In the genomic region with DNA sequence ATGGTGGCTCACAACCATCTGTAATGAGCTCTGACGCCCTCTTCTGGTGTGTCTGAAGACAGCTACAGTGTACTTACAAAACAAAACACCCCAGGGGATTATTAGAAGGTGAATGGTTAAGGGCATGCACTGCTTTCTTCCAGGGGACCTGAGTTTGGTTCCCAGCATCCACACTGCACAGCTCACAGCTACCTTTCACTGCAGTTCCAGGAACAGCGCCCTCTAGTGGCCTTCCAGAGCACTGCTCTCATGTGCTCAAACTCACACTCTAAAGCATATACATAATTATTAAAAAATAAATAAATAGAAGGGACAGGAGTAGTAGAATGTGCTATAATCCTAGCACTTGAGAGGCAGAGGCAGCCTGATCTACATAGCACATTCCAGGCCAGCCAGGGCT, we compare ENCODE assay signal across 16 mouse cellular contexts. TPM values are rescaled to one million over a fixed set of nuclear protein-coding genes. Genes with fewer than 3 reads are reported as not detected.
A peak's percentile ranks its signal among the peaks of the same experiment; 100 is the strongest.
DNase-seq lines count a peak whose midpoint lies in the region; ATAC-seq and TF ChIP-seq lines count a peak whose summit lies in the region.
"Had no signal": no experiment of that assay in that cellular context is flagged by ENCODE, and none has a peak within 500 bp of the region (broad histone marks: within the 10 kb centered on the region; RNA-seq: fewer than 3 reads in every experiment).

No protein-coding gene starts in this region.

- no peaks in the 10 kb centered on the region for H3K27me3 ChIP-seq in hindbrain, postnatal 0 days (ENCODE audit: insufficient read depth, low read length)
- no peaks in the 10 kb centered on the region for H3K27me3 ChIP-seq in hindbrain, embryonic 14.5 days (ENCODE audit: control insufficient read depth, insufficient read depth, low read length)
- no peaks in the 10 kb centered on the region for H3K27me3 ChIP-seq in midbrain, postnatal 0 days (ENCODE audit: insufficient read depth, low read length)
- H3K27me3 ChIP-seq in midbrain, embryonic 10.5 days (ENCODE audit: low read depth, poor library complexity, severe bottlenecking) = no peaks in the 10 kb centered on the region
- no peaks in the 10 kb centered on the region for H3K27me3 ChIP-seq in MEL (ENCODE audit: control insufficient read depth in 1 of 2, insufficient read depth in 2 of 2, low read length in 2 of 2)
- H3K27me3 ChIP-seq: forebrain, embryonic 12.5 days; midbrain, embryonic 15.5 days; neural tube, embryonic 13.5 days had no signal

- H3K9ac ChIP-seq in hindbrain, postnatal 0 days (replicated peaks; ENCODE audit: low read length) = no peak overlapping the region
- H3K9ac ChIP-seq in hindbrain, embryonic 14.5 days = no peak overlapping the region
- no peak overlapping the region for H3K9ac ChIP-seq in midbrain, postnatal 0 days (replicated peaks; ENCODE audit: low read length, poor library complexity, severe bottlenecking)
- no peak overlapping the region for H3K9ac ChIP-seq in MEL (ENCODE audit: control insufficient read depth, low read depth, low read length, poor library complexity, severe bottlenecking)
- H3K9ac ChIP-seq: forebrain, embryonic 12.5 days; midbrain, embryonic 15.5 days; neural tube, embryonic 13.5 days had no signal

- H3K36me3 ChIP-seq in hindbrain, postnatal 0 days (ENCODE audit: insufficient read depth, low read length) = no peaks in the 10 kb centered on the region
- no peaks in the 10 kb centered on the region for H3K36me3 ChIP-seq in hindbrain, embryonic 14.5 days (replicated peaks; ENCODE audit: control insufficient read depth, insufficient read depth)
- H3K36me3 ChIP-seq in midbrain, postnatal 0 days (ENCODE audit: insufficient read depth, low read length) = no peaks in the 10 kb centered on the region
- H3K36me3 ChIP-seq in midbrain, embryonic 10.5 days = peaks cover 90% of the 10 kb centered on the region
- peaks cover 14 to 15% of the 10 kb centered on the region in 2 experiments for H3K36me3 ChIP-seq in MEL (ENCODE audit: control insufficient read depth in 1 of 2, insufficient read depth in 2 of 2, low read length in 2 of 2)
- H3K36me3 ChIP-seq: midbrain, embryonic 15.5 days; neural tube, embryonic 13.5 days had no signal

- H3K9me3 ChIP-seq in hindbrain, postnatal 0 days (ENCODE audit: low read length) = no peaks in the 10 kb centered on the region
- H3K9me3 ChIP-seq in hindbrain, embryonic 14.5 days (ENCODE audit: control insufficient read depth, low read length) = no peaks in the 10 kb centered on the region
- H3K9me3 ChIP-seq in midbrain, postnatal 0 days (ENCODE audit: low read length) = no peaks in the 10 kb centered on the region
- H3K9me3 ChIP-seq in midbrain, embryonic 10.5 days (replicated peaks) = no peaks in the 10 kb centered on the region
- no peaks in the 10 kb centered on the region for H3K9me3 ChIP-seq in MEL (replicated peaks; ENCODE audit: insufficient read depth, low read length)
- H3K9me3 ChIP-seq: forebrain, embryonic 12.5 days; midbrain, embryonic 15.5 days; neural tube, embryonic 13.5 days had no signal

- no peak for TF ChIP-seq POLR2A in MEL (IDR thresholded peaks at IDR 0.05; ENCODE audit: control insufficient read depth in 1 of 2, insufficient read depth in 1 of 2, low read depth in 1 of 2, low read length in 2 of 2, poor library complexity in 1 of 2)

- no peak for ATAC-seq in hindbrain, postnatal 0 days
- no peak for ATAC-seq in hindbrain, embryonic 14.5 days (ENCODE audit: low FRiP score)
- no peak for ATAC-seq in midbrain, postnatal 0 days (ENCODE audit: low FRiP score)
- ATAC-seq: midbrain, embryonic 15.5 days had no signal

- no peak for TF ChIP-seq RAD21 in MEL (IDR thresholded peaks at IDR 0.05; ENCODE audit: low read depth, low read length)

- no peak for DNase-seq in hindbrain, postnatal 0 days (ENCODE audit: low spot score)
- no peak for DNase-seq in hindbrain, embryonic 14.5 days (ENCODE audit: low spot score)
- no peak for DNase-seq in midbrain, postnatal 0 days (ENCODE audit: low spot score)
- DNase-seq in midbrain, embryonic 10.5 days (ENCODE audit: low spot score) = no peak
- DNase-seq in MEL (ENCODE audit: low read depth, low spot score) = peak; percentile 51
- peak; percentile 60 for DNase-seq in induced T-regulatory cell, adult 2 months (ENCODE audit: low read depth)
- no peak for DNase-seq in frontal cortex, postnatal 14 days (ENCODE audit: low spot score in 2 of 2)
- DNase-seq in adrenal gland, postnatal 14 days = no peak
- DNase-seq: adrenal gland, postnatal 10 days; cerebellum, adult 8-10 months; gastrocnemius, postnatal 10 days; left cerebral cortex, postnatal 4 days; right cerebral cortex, postnatal 14 days had no signal

- peak; percentile 36 for TF ChIP-seq CTCF in hindbrain, postnatal 0 days (IDR thresholded peaks at IDR 0.05; ENCODE audit: low read depth)
- peak; percentile 41 for TF ChIP-seq CTCF in midbrain, postnatal 0 days (IDR thresholded peaks at IDR 0.05)
- peak; percentile 68 to 84 (median 83) for TF ChIP-seq CTCF in MEL (IDR thresholded peaks at IDR 0.05 in 2 of 3, conservative IDR thresholded peaks at IDR 0.05 in 1 of 3; ENCODE audit: control insufficient read depth in 1 of 3, insufficient read depth in 1 of 3, low read depth in 2 of 3, low read length in 3 of 3, poor library complexity in 1 of 3, severe bottlenecking in 1 of 3)

- H3K4me1 ChIP-seq in hindbrain, postnatal 0 days (ENCODE audit: insufficient read depth, low read length) = no peaks in the 10 kb centered on the region
- no peaks in the 10 kb centered on the region for H3K4me1 ChIP-seq in hindbrain, embryonic 14.5 days (replicated peaks; ENCODE audit: control insufficient read depth, insufficient read depth, low read length)
- no peaks in the 10 kb centered on the region for H3K4me1 ChIP-seq in midbrain, postnatal 0 days (ENCODE audit: insufficient read depth, low read length)
- H3K4me1 ChIP-seq in midbrain, embryonic 10.5 days = no peaks in the 10 kb centered on the region
- H3K4me1 ChIP-seq in MEL (ENCODE audit: control insufficient read depth in 1 of 2, insufficient read depth in 2 of 2, low read length in 2 of 2) = peaks cover 13 to 28% of the 10 kb centered on the region in 2 experiments
- H3K4me1 ChIP-seq: forebrain, embryonic 12.5 days; midbrain, embryonic 15.5 days had no signal

- 45% methylated on average over 2 of the region's 2 CpGs for WGBS in hindbrain, postnatal 0 days
- WGBS in hindbrain, embryonic 14.5 days = 49% methylated on average over 2 of the region's 2 CpGs
- WGBS in midbrain, postnatal 0 days = 40% methylated on average over 2 of the region's 2 CpGs
- WGBS in midbrain, embryonic 10.5 days = 53% methylated on average over 2 of the region's 2 CpGs

- no peak for TF ChIP-seq EP300 in MEL (IDR thresholded peaks at IDR 0.05; ENCODE audit: low read depth in 1 of 2, low read length in 2 of 2)

- no peak overlapping the region for H3K4me2 ChIP-seq in hindbrain, postnatal 0 days (ENCODE audit: low read depth, low read length)
- no peak overlapping the region for H3K4me2 ChIP-seq in hindbrain, embryonic 14.5 days (replicated peaks)
- H3K4me2 ChIP-seq in midbrain, postnatal 0 days (ENCODE audit: low read depth, low read length, poor library complexity, severe bottlenecking) = no peak overlapping the region
- H3K4me2 ChIP-seq: forebrain, embryonic 12.5 days; midbrain, embryonic 15.5 days; neural tube, embryonic 13.5 days had no signal

- H3K4me3 ChIP-seq in hindbrain, postnatal 0 days (ENCODE audit: low read length) = no peak overlapping the region
- no peak overlapping the region for H3K4me3 ChIP-seq in hindbrain, embryonic 14.5 days (replicated peaks; ENCODE audit: low read length)
- H3K4me3 ChIP-seq in midbrain, postnatal 0 days (ENCODE audit: low read depth, low read length) = no peak overlapping the region
- no peak overlapping the region for H3K4me3 ChIP-seq in midbrain, embryonic 10.5 days
- no peak overlapping the region for H3K4me3 ChIP-seq in MEL (ENCODE audit: control insufficient read depth in 1 of 2, insufficient read depth in 1 of 2, low read depth in 2 of 2, low read length in 2 of 2)
- H3K4me3 ChIP-seq: forebrain, embryonic 12.5 days; midbrain, embryonic 15.5 days; neural tube, embryonic 13.5 days had no signal

- H3K79me2 ChIP-seq in MEL (ENCODE audit: control insufficient read depth, insufficient read depth, low read length, poor library complexity) = peaks cover 6% of the 10 kb centered on the region

- no peak overlapping the region for H3K27ac ChIP-seq in hindbrain, postnatal 0 days
- H3K27ac ChIP-seq in hindbrain, embryonic 14.5 days = no peak overlapping the region
- no peak overlapping the region for H3K27ac ChIP-seq in midbrain, postnatal 0 days (ENCODE audit: low read depth, low read length)
- H3K27ac ChIP-seq in midbrain, embryonic 10.5 days (replicated peaks) = no peak overlapping the region
- no peak overlapping the region for H3K27ac ChIP-seq in MEL (ENCODE audit: control insufficient read depth, low read depth, low read length)
- H3K27ac ChIP-seq: forebrain, embryonic 12.5 days; midbrain, embryonic 15.5 days; neural tube, embryonic 13.5 days had no signal

TF ChIP-seq in MEL, 35 proteins besides CTCF, POLR2A, EP300 and RAD21 (continues in another document):
- TF ChIP-seq ZMIZ1 (IDR thresholded peaks at IDR 0.05; ENCODE audit: low read depth, low read length) = no peak

RNA-seq across cellular contexts. Expression of a gene that starts 18.9 kb away (rescaled TPM):
- 6.0 and 13.0 TPM in 2 replicates for total RNA-seq in hindbrain, postnatal 0 days (2014; rRNA removed)
- polyA plus RNA-seq in hindbrain, postnatal 0 days (2015; fragmentation: Nextera tagmentation; extraction: Ambion mirVana) = 2.6 and 3.6 TPM in 2 replicates
- 2.4 and 3.4 TPM in 2 replicates for polyA plus RNA-seq in hindbrain, embryonic 14.5 days (2014; fragmentation: Nextera tagmentation; extraction: Ambion mirVana)
- 1.6 and 3.9 TPM in 2 replicates for total RNA-seq in midbrain, postnatal 0 days (2014; rRNA removed)
- polyA plus RNA-seq in midbrain, postnatal 0 days (2015; fragmentation: Nextera tagmentation; extraction: Ambion mirVana) = 2.0 and 2.2 TPM in 2 replicates
- polyA plus RNA-seq in midbrain, embryonic 10.5 days (2016; fragmentation: Nextera tagmentation; extraction: Ambion mirVana) = 26.4 and 31.4 TPM in 2 replicates
- 51.6 and 75.6 TPM in 2 replicates for total RNA-seq in MEL (2012; rRNA removed)
- polyA plus RNA-seq in MEL (2012; ENCODE audit: insufficient read depth in 1 of 2, insufficient read length in 2 of 2, low read depth in 1 of 2, low replicate concordance in 2 of 2, missing spikeins in 1 of 2) = 10 to 100 TPM in 1 of 2 experiments, not detected in 1; 44.2 TPM
- 123 and 126 TPM in 2 replicates for total RNA-seq in adrenal gland, postnatal 14 days (2021)

RNA-seq across cellular contexts. Expression of a gene that starts 50.2 kb away (rescaled TPM):
- total RNA-seq in hindbrain, postnatal 0 days (2014; rRNA removed) = 55.7 and 68.4 TPM in 2 replicates
- 136 and 142 TPM in 2 replicates for polyA plus RNA-seq in hindbrain, postnatal 0 days (2015; fragmentation: Nextera tagmentation; extraction: Ambion mirVana)
- polyA plus RNA-seq in hindbrain, embryonic 14.5 days (2014; fragmentation: Nextera tagmentation; extraction: Ambion mirVana) = 145 and 157 TPM in 2 replicates
- 68.2 and 90.0 TPM in 2 replicates for total RNA-seq in midbrain, postnatal 0 days (2014; rRNA removed)
- polyA plus RNA-seq in midbrain, postnatal 0 days (2015; fragmentation: Nextera tagmentation; extraction: Ambion mirVana) = 134 and 145 TPM in 2 replicates
- polyA plus RNA-seq in midbrain, embryonic 10.5 days (2016; fragmentation: Nextera tagmentation; extraction: Ambion mirVana) = 93.1 and 96.4 TPM in 2 replicates
- 65.7 and 67.2 TPM in 2 replicates for total RNA-seq in MEL (2012; rRNA removed)
- polyA plus RNA-seq in MEL (2012; ENCODE audit: insufficient read depth in 1 of 2, insufficient read length in 2 of 2, low read depth in 1 of 2, low replicate concordance in 2 of 2, missing spikeins in 1 of 2) = 10 to 100 TPM in 1 of 2 experiments, not detected in 1; 76.7 TPM
- total RNA-seq in adrenal gland, postnatal 14 days (2021) = 39.5 and 42.3 TPM in 2 replicates

Comparison
In these comparisons a context has a peak if more than half of its experiments do, and no peak if none do; other contexts are left out.
1. DNase-seq: peak in MEL (single experiment) and induced T-regulatory cell, adult 2 months (single experiment); none in hindbrain, postnatal 0 days (single experiment), hindbrain, embryonic 14.5 days (single experiment), midbrain, postnatal 0 days (single experiment), midbrain, embryonic 10.5 days (single experiment), frontal cortex, postnatal 14 days (0 of 2) and adrenal gland, postnatal 14 days (single experiment).
2. Peak in every context shown above with its lines, with median percentiles within 50 percentile points of each other: CTCF ChIP-seq.